Mouse (Mus musculus): ENCODE measurements around the gene Mipep.

The Mipep gene

DNA sequence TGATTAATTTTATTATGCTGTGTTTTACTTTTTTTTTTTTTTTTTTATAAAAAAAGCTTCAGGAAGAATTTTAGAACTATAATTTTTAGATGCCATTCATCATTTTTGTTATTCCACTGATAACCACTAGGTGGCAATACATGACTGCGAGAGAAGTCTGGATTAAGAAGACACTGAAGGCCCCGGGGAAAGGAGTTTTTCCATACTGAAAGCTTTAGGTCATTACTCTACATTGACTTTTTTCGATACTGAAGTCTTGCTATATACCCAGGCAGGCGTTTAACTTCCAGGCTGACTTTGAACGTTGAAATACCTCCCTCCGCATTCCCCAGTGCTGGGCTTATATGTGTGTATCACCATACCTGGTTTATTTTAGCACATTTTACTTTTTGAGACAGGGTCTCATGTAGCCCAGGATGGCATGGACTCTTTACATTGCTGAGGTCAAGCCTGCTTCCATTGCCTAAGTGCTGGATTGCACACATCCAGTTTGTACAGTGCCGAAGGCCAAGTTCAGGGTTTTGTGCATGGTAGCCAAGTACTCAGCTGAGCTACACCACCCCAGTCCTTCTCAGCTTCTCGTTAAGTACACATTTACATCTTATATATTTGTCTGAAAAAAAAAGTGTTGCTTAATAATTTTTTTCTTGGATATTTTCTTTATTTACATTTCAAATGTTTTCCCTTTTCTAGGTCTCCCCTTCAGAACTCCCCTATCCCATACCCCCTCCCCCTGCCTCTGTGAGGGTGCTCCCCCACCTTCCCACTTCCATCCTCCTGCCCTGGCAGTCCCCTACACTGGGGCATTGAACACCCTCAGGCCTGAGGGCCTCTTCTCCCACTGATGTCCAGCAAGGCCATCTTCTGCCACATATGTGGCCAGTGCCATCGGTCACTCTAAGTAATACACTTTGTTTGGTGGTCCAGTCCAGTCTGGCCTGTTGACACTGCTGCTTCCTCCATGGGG, 15.7 kb downstream of the Mipep start:
- no peak for DNase-seq (ENCODE audit: low spot score in 2 of 2)

DNA sequence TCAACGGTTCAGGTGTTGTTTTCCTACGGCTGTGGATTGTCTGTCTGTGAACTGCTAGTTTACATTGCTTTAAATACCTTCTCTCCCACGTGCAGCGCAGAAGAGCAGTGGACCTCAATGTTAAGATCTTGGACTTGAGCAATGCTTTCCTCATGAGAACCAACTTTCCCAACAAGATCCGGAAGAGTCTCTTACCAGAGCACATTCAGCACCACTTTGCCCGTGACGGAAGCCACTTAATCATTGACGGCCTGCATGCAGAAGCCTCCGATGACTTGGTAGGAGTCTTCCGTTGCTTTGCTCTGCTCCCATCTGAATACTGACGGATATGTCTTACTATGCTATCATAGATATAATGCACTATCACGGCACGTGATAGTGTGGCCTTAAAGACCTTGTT, 17.7 kb downstream of the Mipep start:
- no peak for DNase-seq (ENCODE audit: low spot score in 2 of 2)

DNA sequence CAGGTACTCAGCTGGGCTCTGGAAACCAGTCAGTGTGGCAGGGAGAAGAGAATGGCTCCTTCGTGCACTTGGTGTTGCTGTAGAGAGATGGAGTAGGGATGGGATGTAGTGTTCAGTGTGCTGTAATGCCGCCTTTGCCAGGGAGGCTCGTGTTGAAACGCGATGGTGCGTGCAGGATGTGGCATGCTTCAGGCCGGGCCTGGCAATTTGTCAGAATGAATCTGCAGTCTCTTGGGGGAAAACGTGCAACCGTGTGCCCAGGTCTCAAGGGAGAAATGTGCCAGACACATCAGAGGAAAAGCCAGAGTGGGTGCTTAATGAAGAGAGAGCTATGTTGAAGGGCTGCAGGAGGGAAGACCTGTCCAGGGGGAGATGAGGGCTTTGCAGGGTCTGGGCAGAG, 20.6 kb downstream of the Mipep start:
- no peak for DNase-seq (ENCODE audit: low spot score in 2 of 2)

DNA sequence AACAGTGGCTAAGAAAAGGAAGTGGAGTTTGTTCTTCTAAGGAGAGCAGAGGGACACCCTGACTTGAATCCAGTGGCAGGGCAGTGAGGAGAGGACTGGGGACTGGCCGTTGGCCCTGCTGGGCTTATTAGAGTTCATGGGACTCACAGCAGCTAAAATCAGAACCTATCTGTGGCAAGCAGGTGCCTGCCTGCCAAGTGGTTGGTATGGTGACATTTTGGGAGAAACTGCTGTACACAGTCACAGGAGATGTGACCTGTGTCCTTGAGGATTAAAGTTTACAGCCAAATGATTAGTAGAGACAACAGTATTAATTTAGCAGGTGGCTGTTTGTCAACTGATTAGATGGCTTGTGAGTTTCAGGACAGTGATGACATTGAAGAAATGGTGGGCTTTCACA, 21.5 kb downstream of the Mipep start:
- DNase-seq (ENCODE audit: low spot score in 2 of 2) = no peak

DNA sequence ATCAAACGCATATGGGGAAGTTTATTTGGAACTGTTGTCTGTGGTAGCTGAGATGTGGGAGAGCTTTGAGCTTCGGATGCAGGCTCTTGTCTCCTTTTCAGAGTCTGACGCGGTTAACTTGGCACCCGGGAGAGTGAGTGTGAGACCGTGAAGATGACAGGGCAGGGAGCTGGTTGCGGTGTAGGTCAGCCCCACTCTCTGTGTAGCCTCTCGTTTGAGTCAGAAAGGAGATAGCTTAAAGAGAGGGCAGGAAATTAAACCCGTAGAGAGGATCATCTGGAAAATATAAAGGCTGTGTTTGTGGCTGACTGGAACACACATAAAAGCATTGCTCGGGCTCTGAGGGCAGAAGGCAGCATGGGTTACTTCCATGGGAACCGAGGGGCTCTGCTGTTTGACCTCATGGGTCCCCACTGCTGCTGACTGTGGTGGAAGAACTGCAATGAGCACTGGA, 22.5 kb downstream of the Mipep start:
- no peak for DNase-seq (ENCODE audit: low spot score in 2 of 2)

DNA sequence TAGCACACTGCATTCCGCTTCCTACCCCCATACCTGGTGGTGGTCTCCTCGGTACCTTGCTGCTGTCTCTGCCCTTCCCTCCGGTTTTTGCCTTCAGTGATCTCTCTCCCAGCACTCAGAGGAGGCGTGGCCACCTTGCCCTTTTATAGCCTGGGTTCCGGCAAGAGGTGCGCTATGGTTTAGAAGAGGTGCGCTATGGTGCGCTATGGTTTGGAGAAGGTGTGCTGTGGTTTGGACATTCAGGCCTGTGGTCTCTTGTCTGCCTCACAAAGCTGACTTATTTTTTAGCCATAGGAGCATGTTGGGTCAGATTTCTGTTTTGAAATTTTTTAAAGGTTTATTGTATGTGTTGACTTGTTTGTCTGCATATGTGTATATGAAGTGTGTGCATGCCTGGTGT, 25.5 kb downstream of the Mipep start:
- no peak for DNase-seq (ENCODE audit: low spot score in 2 of 2)

DNA sequence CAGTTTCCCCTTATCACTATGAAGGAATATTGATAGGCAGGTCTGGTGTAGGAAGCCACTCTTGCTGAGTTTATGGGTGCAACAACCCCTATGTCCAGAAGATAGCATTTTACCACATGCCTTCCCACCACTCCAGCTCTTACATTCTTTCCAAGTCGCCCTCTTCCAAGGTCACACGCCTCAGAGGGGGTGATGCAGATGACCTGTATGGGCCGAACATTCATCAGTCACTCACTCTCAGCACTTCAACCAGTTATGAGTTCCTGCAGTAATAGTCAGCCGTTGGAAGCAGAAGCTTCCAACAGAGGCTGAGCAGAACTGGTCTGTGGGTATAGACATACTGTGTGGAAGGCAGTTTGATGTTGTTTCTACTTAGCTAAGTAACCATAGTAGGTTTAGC, 27.2 kb downstream of the Mipep start:
- DNase-seq (ENCODE audit: low spot score in 2 of 2) = no peak

DNA sequence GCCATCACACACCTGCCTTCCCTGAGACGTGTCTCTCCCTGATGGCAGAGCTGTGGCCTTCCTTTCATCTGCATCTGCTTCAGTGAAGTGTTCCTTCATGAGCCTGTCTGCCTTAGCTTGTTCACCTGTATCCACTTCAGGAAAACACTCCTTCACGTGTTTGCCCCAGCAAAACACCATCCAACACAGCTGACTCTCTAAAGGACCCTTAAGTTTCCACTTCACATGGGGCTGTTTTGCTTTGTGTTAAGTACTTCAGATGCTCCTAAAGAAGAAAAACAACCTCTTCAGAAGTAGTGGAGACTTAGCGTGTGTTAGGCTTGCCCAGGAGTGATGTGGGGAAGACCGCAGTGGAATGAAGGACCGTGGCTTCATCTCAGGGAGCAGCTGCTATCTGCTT, 30.7 kb downstream of the Mipep start:
- no peak for DNase-seq (ENCODE audit: low spot score in 2 of 2)

DNA sequence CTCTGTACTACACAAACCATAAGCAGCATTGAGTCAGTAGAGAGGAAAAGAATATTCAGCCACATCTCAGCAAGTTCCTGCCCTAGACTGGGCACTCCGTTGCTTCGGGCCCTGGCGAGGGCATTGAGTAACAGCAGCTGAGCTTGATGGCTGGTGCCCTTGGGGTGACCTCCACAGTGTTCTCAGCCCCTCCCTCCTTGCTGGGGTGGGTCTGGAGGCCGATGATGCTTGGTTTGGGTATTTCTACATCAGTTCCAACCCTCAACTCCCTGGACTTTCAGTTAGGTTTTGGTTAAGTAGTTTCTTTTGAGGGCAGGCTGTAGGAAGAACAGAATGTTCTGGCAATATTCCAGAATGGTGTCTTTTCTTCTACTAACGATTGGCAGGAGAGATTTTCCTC, 33.7 kb downstream of the Mipep start:
- no peak for DNase-seq (ENCODE audit: low spot score in 2 of 2)

DNA sequence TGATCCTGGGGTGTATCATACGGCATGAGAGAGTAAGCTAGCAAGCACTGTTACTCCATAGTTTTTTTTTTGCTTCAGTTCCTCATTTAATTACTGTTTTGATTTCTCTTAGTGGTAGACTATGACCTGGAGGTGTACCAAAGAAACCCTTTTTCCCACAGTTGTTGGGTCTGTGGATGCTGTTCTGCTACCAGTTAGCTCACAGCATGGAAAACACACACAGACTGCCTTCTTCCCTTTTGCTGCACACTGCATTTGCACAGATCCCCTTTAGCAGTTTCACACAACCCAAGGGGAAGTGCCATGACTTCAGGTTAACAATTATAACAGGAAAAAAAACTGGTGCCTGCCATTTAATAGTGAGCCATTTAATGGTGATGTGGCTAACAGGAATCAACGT, 45.7 kb downstream of the Mipep start:
- DNase-seq (ENCODE audit: low spot score in 2 of 2) = no peak

DNA sequence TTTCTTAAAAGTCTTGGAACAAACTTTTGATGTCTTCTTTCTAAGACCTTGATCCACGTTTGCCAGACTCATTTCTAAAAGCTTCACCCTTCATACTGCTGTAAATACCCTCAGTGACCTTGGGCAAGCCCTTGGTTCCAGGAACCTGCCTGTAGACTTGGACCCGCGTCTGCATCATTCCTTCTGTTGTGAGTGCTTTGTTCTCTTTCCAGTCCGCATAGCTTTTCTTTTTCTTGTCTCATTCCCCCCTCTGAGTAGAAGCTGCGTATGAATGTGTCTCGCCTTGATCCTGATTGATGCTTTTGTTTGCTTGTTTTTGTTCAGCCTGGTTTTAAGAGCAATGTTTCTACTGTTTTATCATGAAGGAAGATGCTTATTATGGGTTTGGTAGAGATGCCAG, 52.3 kb downstream of the Mipep start:
- no peak for DNase-seq (ENCODE audit: low spot score in 2 of 2)

DNA sequence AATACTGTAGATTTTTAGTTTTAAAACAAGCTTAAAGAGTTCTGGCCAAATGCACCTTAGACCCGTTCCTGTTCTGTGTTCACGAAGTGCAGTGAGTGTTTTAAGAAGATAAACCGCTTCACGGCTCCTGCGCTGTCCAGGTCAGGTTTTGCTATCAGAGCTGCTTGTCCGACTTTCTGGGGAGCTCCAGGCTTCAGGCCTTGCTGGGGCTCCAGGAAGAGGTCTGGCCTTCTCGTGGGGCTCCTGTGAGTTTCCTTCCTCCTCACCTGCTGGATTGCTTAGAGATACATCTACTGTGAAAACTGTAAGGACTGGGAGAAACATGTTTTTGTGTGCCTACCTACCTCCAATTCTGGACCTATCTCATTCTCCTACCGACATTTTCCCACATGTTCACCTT, 55.3 kb downstream of the Mipep start:
- DNase-seq (ENCODE audit: low spot score in 2 of 2) = no peak

DNA sequence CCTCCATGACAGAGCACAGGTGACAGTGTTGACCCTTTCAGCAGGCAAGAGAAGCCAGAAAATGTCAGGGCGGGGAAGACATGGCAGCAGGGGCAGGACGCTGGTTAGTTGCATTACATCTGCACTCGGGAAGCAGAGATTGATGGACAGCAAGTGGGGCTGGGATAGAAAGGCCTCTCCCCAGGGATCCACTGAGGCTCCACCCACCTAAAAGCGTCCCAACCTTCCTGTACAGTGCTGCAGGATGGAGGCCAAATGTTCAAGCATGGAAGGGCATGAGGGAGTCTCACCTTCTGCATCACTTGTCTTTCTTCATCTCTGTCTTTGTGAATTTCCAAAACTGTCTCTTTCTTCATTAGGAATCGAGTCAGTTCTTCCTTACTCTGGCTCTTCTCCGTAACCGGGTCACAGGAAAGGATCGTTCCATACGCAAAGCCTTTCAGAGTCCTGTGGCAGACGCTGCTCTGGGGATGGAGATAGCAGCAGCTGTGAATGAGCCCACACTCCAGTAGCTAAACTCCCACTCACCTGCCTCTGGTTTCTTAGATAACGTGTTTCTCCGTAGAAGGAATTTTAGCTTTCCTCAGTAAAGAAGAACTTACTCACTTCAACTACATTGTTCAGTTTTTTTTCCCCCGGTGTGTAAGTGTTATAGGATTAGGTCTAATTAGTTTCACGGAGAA, 57.7 kb downstream of the Mipep start:
- peak in 1 of 2 experiments; percentile 32 for DNase-seq (ENCODE audit: low spot score in 2 of 2)

DNA sequence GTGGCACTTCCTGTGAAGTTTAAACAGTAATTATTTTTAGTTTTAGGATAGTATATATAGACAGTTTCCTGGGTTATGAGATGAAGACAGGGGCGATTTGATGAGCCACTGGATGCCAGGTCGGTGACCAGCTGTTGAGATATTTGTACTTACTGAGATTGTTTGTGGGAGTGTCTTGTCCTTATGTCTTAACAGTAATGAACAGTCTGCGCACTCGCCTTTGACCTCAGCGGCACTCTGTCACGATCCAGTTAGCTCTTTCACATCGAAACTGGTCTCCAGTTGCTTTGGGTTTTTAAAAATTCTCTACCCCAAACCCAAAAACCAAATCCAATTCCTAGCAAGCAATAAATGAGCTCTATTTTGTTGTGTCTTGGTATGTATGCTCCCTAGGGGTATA, 59.2 kb downstream of the Mipep start:
- DNase-seq (ENCODE audit: low spot score in 2 of 2) = no peak

DNA sequence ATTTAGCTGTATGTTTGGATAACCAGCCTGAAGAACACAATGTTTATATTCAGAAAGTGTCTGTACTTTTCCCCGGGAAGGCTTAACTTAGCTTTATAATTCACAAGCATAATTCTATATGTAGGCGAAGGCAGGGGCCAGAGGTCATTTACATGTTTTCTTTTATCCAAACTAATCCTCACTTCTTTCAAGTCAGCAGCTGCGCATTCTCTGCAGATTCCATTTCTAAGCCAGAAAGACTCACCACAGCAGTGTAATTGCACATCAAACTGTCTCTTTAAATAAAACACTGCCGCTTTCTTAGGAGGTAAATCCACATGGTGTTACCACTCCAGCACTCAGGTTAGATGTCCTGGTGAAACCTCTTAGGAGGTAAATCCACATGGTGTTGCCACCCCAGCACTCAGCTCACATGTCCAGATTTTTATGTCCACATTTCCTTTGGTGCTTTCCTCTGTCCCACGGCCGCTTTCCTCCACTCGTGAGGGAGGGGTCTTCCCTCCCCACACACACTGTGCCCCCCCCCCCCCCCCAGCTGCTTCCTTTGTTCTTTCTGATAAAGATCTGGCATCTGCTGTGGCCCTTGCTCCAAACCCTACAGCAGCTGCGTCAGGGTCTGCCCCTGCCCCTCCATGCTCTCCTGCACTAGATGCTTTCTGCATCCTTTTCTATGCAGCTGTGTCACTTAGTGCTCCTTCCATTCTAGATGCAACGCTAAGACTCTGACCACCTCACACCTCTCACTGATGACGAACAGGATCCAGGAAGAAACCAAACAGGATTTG, 61.1 kb downstream of the Mipep start:
- no peak for DNase-seq (ENCODE audit: low spot score in 2 of 2)

DNA sequence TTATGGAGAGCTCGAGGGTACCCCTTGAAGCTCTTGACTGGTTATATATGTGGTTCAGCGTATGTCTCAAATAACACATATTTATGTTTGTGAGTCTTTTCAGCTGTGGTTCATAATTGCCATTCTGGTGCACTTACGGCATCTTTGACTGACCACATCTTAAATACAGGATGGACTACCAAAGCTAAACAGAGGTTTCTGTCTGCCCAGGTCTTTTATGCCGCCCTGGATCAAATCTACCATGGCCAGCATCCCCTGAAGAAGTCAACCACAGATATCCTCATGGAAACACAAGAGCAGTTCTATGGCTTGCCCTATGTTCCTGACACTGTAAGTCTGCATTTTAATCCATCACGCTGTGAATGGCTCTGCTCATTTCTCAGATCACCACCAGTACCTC, 61.8 kb downstream of the Mipep start:
- DNase-seq (ENCODE audit: low spot score in 2 of 2) = no peak

DNA sequence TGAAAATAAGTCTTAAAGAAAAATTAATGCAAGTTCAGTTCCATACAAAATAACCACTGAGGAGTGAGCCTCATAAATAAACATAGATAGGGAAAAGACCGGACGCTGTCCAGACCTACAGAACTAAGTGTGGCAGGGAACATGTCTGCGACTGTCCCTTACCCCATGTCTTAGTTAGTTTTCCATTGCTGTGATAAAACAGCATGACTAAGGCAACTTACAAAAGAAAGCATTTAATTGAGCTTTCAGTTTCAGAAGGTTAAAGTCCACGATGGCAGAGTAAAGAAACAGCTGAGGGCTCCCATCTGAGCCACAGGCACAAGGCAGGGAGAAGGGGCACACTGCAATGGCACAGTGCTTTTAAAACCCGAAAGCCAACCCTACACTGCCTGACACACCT, 63.8 kb downstream of the Mipep start:
- no peak for DNase-seq (ENCODE audit: low spot score in 2 of 2)

DNA sequence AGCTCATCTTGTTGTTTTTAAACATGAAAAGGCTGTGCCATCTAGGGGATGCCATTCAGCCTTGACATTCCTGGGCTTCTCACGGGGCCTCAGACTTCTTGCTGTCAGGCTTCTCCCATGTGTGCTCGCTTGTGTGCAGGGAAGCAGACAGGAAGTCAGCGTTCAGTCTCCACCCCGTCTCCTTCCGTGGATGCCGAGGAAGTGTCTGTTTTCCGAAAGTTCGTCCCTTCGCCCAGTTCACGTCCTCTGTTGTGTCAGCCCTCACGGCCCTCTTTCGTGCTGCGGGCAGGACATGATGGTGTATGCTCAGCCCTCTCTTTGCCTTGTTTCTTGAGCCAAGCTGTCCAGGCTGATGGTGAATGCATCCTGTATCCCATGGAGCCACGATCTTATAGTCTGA, 65.7 kb downstream of the Mipep start:
- DNase-seq (ENCODE audit: low spot score in 2 of 2) = no peak

DNA sequence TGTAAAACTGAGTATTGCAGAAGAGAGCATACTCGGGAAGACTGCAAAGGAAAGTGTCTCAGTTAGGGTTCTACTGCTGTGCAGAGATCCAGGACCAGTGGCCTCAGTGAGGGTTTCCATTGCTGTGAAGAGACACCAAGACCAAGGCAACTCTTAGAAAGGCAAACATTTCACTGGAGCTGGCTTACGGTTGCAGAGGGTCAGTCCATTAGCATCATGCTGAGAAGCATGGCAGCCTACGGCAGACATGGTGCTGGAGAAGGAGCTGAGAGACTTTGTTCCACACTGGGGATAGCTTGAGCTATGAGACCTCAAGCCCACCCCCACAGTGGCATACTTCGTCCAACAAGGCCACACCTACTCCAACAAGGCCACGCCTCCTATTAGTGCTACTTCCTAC, 67.3 kb downstream of the Mipep start:
- no peak for DNase-seq (ENCODE audit: low spot score in 2 of 2)

DNA sequence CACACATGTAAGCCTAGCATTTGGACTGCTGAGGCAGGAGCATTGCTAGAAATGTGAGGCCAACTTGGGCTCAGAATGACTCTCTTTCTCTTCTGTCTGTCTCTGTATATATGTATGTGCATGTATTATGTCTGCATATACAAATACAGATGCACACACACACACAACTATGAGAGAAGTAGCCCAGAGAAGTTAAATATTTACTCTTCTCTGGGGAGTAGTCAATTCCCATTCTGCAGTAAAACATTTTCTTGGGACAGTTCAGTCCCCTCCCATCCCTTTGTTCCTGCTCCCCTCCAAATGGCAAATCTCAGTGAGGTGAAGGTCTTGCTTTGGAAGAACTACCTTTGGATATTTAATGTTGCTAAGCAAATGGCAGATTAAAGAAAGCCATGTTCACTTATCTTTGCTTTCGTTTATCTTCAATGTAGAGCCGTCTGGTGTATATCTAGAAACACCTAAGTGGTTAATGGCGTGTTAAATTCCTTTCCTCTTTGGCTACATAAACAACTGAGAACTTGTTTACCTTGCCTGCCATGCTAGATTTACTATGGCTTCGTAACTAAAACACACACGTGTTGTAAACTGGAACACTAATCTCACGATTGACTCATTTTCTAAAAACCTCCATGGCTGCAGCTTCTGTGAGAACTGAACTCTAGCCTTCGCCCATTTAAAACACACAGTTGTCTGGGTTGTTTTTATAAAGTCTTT, 72.0 kb downstream of the Mipep start:
- DNase-seq (ENCODE audit: low spot score in 2 of 2) = no peak

DNA sequence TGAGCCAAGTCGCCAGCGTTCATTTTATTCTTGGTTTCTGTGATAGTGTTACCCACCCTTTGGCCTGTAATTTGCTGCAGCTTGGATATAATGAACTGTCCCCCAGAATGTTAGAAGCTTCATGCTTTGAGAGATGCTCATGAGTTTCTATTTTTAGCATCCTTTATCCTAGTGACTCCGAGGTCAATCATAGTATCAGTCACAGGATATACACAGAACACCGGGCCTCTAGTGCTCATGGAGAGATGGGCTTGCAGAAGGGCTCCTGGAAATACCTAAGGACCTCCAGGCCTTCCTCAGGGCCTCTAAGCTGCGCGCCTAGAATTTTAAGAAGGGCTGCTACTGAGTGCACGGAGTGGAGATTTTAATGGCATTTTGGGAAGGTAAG, 72.5 kb downstream of the Mipep start:
- no peak for DNase-seq (ENCODE audit: low spot score in 2 of 2)

DNA sequence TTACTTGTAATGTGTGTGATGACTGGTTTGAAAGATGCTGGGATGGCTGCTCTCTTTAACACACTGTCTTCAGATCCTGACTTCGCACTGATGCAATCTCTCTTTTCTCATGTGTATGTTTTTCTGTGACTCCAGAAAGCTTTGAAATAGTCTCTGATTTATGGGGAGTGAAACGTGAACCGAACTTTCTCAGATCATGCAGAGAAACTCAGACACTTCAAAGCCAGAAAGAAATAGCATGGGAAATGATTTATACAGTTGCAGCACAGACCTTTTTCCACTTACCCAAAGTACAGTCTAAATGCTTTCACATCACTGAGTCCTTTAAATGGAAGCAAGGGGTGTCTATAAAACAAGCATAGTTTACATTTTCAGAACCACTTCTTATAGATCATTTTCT, 79.0 kb downstream of the Mipep start:
- DNase-seq (ENCODE audit: low spot score in 2 of 2) = no peak

Data from right cerebral cortex, postnatal 36 days (tissue).